Comparison of ENCODE assay signal across 24 mouse cellular contexts in the genomic region with DNA sequence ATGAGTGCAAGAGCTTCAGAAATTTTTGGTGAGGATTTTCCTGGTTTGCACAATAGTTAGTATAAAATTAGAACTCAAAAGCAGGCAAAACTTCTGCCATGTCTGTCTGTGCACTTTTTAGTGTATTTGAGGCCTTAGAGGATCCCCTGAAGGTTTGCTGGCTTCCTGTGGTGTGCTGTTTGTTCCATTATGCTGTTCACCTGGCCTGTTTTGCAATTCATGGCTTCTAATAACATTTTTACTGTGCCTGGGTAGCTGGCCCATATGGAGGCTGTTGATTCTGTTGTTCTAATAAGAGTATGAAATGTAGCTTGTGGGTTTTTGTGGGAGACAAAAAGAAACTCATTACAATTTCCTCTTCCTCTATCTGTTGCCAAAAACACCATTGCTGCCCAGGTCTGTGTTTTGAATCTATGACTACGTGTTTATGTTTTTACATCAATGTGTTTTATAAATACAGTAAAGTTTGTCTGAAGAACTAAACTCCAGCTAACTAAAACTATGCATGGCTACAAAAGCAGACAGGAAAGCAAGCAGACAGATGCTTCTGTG.
A peak's percentile ranks its signal among the peaks of the same experiment; 100 is the strongest.
DNase-seq lines count a peak whose midpoint lies in the region; ATAC-seq lines count a peak whose summit lies in the region.
"Had no signal": no experiment of that assay in that cellular context is flagged by ENCODE, and none has a peak within 500 bp of the region (broad histone marks: within the 10 kb centered on the region; RNA-seq: fewer than 3 reads in every experiment).

No protein-coding gene starts in this region.

- H3K4me2 ChIP-seq in liver, embryonic 12.5 days, result no peak overlapping the region
- no peak overlapping the region for H3K4me2 ChIP-seq in midbrain, embryonic 13.5 days (replicated peaks)
- H3K4me2 ChIP-seq: embryonic facial prominence, embryonic 15.5 days; heart, embryonic 13.5 days; hindbrain, embryonic 13.5 days; intestine, embryonic 15.5 days; lung, embryonic 15.5 days had no signal

- no peak overlapping the region for H3K4me3 ChIP-seq in liver, embryonic 12.5 days
- H3K4me3 ChIP-seq in midbrain, embryonic 13.5 days (replicated peaks), result no peak overlapping the region
- H3K4me3 ChIP-seq: embryonic facial prominence, embryonic 15.5 days; heart, embryonic 13.5 days; hindbrain, embryonic 13.5 days; intestine, embryonic 15.5 days; lung, embryonic 15.5 days had no signal

- no peak overlapping the region for H3K27ac ChIP-seq in liver, embryonic 12.5 days
- no peak overlapping the region for H3K27ac ChIP-seq in midbrain, embryonic 13.5 days
- H3K27ac ChIP-seq: embryonic facial prominence, embryonic 15.5 days; heart, embryonic 13.5 days; hindbrain, embryonic 13.5 days; intestine, embryonic 15.5 days; liver, embryonic 14.5 days; lung, embryonic 15.5 days had no signal

- H3K36me3 ChIP-seq in liver, embryonic 12.5 days, result no peaks in the 10 kb centered on the region
- H3K36me3 ChIP-seq in midbrain, embryonic 13.5 days, result no peaks in the 10 kb centered on the region
- H3K36me3 ChIP-seq: embryonic facial prominence, embryonic 15.5 days; heart, embryonic 13.5 days; hindbrain, embryonic 13.5 days; intestine, embryonic 15.5 days; lung, embryonic 15.5 days had no signal

- WGBS in liver, embryonic 12.5 days (ENCODE audit: insufficient replicate concordance), result 77% methylated on average over 1 of the region's 1 CpGs
- WGBS in midbrain, embryonic 13.5 days, result 85% methylated on average over 1 of the region's 1 CpGs

- no peaks in the 10 kb centered on the region for H3K4me1 ChIP-seq in liver, embryonic 12.5 days
- H3K4me1 ChIP-seq in midbrain, embryonic 13.5 days (replicated peaks), result peaks cover 11% of the 10 kb centered on the region
- H3K4me1 ChIP-seq: heart, embryonic 13.5 days; intestine, embryonic 15.5 days; lung, embryonic 15.5 days had no signal

- H3K9me3 ChIP-seq in liver, embryonic 12.5 days (replicated peaks), result no peaks in the 10 kb centered on the region
- no peaks in the 10 kb centered on the region for H3K9me3 ChIP-seq in midbrain, embryonic 13.5 days
- H3K9me3 ChIP-seq: embryonic facial prominence, embryonic 15.5 days; heart, embryonic 13.5 days; hindbrain, embryonic 13.5 days; intestine, embryonic 15.5 days; lung, embryonic 15.5 days had no signal

- peak; percentile 76 for ATAC-seq in activated CD4-positive, CD25-positive, alpha-beta regulatory T cell, adult 4 months
- no peak for ATAC-seq in liver, embryonic 12.5 days
- no peak for ATAC-seq in midbrain, embryonic 13.5 days
- ATAC-seq: forebrain, embryonic 14.5 days; intestine, embryonic 15.5 days; midbrain, embryonic 16.5 days had no signal

- no peak overlapping the region for H3K9ac ChIP-seq in liver, embryonic 12.5 days
- no peak overlapping the region for H3K9ac ChIP-seq in midbrain, embryonic 13.5 days (replicated peaks)
- H3K9ac ChIP-seq: embryonic facial prominence, embryonic 15.5 days; heart, embryonic 13.5 days; hindbrain, embryonic 13.5 days; intestine, embryonic 15.5 days; liver, embryonic 14.5 days; lung, embryonic 15.5 days had no signal

- DNase-seq in CD4-positive helper T cell, adult 2 months (ENCODE audit: low read depth, low spot score), result peak; percentile 39
- peak; percentile 50 for DNase-seq in induced T-regulatory cell, adult 2 months (ENCODE audit: low read depth)
- peak; percentile 20 for DNase-seq in naive thymus-derived CD4-positive, alpha-beta T cell, adult 2 months (ENCODE audit: low read depth)
- DNase-seq in thymus, postnatal 36 days, result no peak
- no peak for DNase-seq in thymus, adult 18-20 months
- DNase-seq: cerebellum, adult 18-20 months; cerebellum, postnatal 36 days; gastrocnemius, postnatal 10 days; heart, adult 18-20 months; kidney, adult 8-10 months; kidney, postnatal 10 days; lung, postnatal 36 days; thymus, postnatal 4 days had no signal

- H3K27me3 ChIP-seq in liver, embryonic 12.5 days (replicated peaks), result no peaks in the 10 kb centered on the region
- H3K27me3 ChIP-seq in midbrain, embryonic 13.5 days, result peaks cover 6% of the 10 kb centered on the region; the same call in 1 of the 2 replicates
- H3K27me3 ChIP-seq: embryonic facial prominence, embryonic 15.5 days; heart, embryonic 13.5 days; hindbrain, embryonic 13.5 days; intestine, embryonic 15.5 days; lung, embryonic 15.5 days had no signal

Comparison
In these comparisons a context has a peak if more than half of its experiments do, and no peak if none do; other contexts are left out.
1. DNase-seq: peak in CD4-positive helper T cell, adult 2 months (single experiment), induced T-regulatory cell, adult 2 months (single experiment) and naive thymus-derived CD4-positive, alpha-beta T cell, adult 2 months (single experiment); none in thymus, postnatal 36 days (0 of 2) and thymus, adult 18-20 months (0 of 2).